Mouse (Mus musculus): ENCODE data around the gene Gmppa. TPM values are rescaled to one million over a fixed set of nuclear protein-coding genes. Genes with fewer than 3 reads are reported as not detected.
A peak's percentile ranks its signal among the peaks of the same experiment; 100 is the strongest.

Gene Gmppa
- polyA plus RNA-seq, 1 experiment from 2014 or later: 53.7 TPM

DNA sequence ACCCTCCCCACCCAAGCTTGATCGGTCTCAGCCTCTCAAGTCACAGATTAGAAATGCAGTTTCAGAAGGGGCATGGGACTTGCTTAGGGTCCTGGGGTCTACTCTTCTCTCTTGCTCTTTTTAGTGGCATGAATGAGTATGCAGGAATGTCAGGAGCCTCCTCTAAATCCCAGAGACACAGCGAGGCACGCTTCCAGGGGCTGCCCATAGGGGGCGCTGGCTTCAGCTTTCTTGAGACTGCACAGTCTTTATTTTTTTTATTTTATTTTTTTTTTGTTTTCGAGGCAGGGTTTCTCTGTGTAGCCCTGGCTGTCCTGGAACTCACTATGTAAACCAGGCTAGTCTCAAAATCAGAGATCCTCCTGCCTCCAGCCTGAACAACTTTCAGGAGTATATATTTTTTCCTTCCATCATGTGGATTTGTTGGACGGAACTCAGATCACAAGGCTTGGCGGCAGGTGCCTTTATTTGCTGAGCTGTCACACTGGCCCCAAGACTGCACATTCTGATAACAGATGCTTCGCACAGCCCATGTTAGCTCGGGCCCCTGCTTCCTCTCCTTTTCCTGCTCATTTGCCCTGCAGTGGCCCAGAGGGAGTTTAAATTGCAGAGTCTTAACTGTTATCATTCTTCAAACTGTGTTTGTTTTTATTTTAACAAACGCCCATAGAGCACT lies 9.8 kb upstream of the Gmppa start:
- Histone ChIP-seq H3K9ac (no peak overlapping the region), H3K4me3 (no peak overlapping the region), H3K27me3 (peaks cover 69% of the 10 kb centered on the region), H3K9me3 (replicated peaks) (no peaks in the 10 kb centered on the region), H3K4me2 (no peak overlapping the region), H3K27ac (no peak overlapping the region), H3K36me3 (ENCODE audit: poor library complexity, severe bottlenecking) (no peaks in the 10 kb centered on the region), H3K4me1 (peaks cover 18% of the 10 kb centered on the region)
- ATAC-seq: no peak
- 34% methylated on average over 10 of the region's 10 CpGs for WGBS

DNA sequence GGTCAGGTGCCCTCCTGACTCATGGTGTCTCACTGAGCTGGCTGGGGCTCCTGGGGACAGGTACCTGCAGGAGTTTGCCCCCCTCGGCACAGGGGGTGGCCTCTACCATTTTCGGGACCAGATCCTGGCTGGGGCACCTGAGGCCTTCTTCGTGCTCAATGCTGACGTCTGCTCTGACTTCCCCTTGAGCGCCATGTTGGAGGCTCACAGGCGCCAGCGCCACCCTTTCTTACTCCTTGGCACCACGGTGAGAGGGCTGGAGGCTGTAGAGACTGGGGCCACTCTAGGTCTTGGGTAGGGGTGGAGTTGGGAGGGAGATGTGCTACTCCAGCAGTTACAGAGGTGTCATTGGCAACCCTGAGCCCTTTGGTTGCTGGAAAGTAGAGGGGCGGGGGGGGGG lies 3.1 kb downstream of the Gmppa start:
- Histone ChIP-seq H3K4me3 (no peak overlapping the region), H3K36me3 (ENCODE audit: poor library complexity, severe bottlenecking) (peaks cover 13% of the 10 kb centered on the region), H3K4me2 (no peak overlapping the region), H3K27me3 (no peaks in the 10 kb centered on the region), H3K27ac (no peak overlapping the region), H3K4me1 (peaks cover 32% of the 10 kb centered on the region), H3K9ac (no peak overlapping the region), H3K9me3 (replicated peaks) (no peaks in the 10 kb centered on the region)
- ATAC-seq: no peak
- WGBS: 79% methylated on average over 8 of the region's 9 CpGs

DNA sequence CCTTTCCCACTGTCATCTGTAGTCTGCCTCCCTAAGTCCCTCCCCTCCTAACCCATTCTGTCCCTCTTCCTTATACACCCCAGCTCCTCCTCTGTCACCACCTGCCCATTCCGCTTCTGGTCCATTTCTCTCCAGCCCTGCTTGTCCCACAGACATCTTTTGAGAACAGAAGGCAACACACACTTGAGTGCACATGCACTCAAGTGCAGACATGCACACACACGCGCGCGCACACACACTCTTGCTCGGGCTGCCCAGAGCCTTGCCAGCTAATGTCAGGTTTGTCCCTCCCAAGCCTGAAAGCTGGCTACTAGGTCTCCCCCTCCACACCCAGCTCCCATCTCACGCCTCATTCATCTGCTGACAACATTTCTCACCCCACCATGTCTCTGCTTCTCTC lies 4.9 kb downstream of the Gmppa start:
- ATAC-seq: no peak
- Histone ChIP-seq H3K27ac (no peak overlapping the region), H3K9me3 (replicated peaks) (no peaks in the 10 kb centered on the region), H3K27me3 (peaks cover 14% of the 10 kb centered on the region; the same call in 1 of the 2 replicates), H3K4me2 (no peak overlapping the region), H3K9ac (no peak overlapping the region), H3K36me3 (ENCODE audit: poor library complexity, severe bottlenecking) (peaks cover 13% of the 10 kb centered on the region), H3K4me3 (no peak overlapping the region), H3K4me1 (peaks cover 48% of the 10 kb centered on the region)
- 89% methylated on average over 7 of the region's 7 CpGs for WGBS

GRCm38 (mm10) chr1:75441471-75441996 lies 5.8 kb downstream of the Gmppa start:
- H3K9me3 ChIP-seq (replicated peaks): no peaks in the 10 kb centered on the region
- no peak overlapping the region for H3K27ac ChIP-seq
- no peak overlapping the region for H3K9ac ChIP-seq
- no peak overlapping the region for H3K4me2 ChIP-seq
- ATAC-seq: no peak
- no peak overlapping the region for H3K4me3 ChIP-seq
- peaks cover 51% of the 10 kb centered on the region for H3K4me1 ChIP-seq
- peaks cover 22% of the 10 kb centered on the region; the same call in 1 of the 2 replicates for H3K27me3 ChIP-seq
- H3K36me3 ChIP-seq (ENCODE audit: poor library complexity, severe bottlenecking): peaks cover 13% of the 10 kb centered on the region
- WGBS: 88% methylated on average over 15 of the region's 15 CpGs

GRCm38 (mm10) chr1:75442171-75442570 lies 6.4 kb downstream of the Gmppa start:
- ATAC-seq: no peak
- Histone ChIP-seq H3K9ac (no peak overlapping the region), H3K4me1 (peaks cover 52% of the 10 kb centered on the region)

GRCm38 (mm10) chr1:75442811-75443210 lies 7.1 kb downstream of the Gmppa start:
- no peak for ATAC-seq
- peak overlapping the region; percentile 17; the same call in 1 of the 2 replicates for H3K4me2 ChIP-seq
- no peak overlapping the region for H3K4me3 ChIP-seq

More at GRCm38 (mm10) chr1:75442171-75442570, 6.4 kb downstream of the Gmppa start:
- peaks cover 13% of the 10 kb centered on the region for H3K36me3 ChIP-seq (ENCODE audit: poor library complexity, severe bottlenecking)
- H3K27me3 ChIP-seq: peaks cover 28% of the 10 kb centered on the region
- H3K9me3 ChIP-seq (replicated peaks): no peaks in the 10 kb centered on the region
- no peak overlapping the region for H3K27ac ChIP-seq
- WGBS: 78% methylated on average over 9 of the region's 9 CpGs
- H3K4me3 ChIP-seq: no peak overlapping the region
- no peak overlapping the region for H3K4me2 ChIP-seq

DNA sequence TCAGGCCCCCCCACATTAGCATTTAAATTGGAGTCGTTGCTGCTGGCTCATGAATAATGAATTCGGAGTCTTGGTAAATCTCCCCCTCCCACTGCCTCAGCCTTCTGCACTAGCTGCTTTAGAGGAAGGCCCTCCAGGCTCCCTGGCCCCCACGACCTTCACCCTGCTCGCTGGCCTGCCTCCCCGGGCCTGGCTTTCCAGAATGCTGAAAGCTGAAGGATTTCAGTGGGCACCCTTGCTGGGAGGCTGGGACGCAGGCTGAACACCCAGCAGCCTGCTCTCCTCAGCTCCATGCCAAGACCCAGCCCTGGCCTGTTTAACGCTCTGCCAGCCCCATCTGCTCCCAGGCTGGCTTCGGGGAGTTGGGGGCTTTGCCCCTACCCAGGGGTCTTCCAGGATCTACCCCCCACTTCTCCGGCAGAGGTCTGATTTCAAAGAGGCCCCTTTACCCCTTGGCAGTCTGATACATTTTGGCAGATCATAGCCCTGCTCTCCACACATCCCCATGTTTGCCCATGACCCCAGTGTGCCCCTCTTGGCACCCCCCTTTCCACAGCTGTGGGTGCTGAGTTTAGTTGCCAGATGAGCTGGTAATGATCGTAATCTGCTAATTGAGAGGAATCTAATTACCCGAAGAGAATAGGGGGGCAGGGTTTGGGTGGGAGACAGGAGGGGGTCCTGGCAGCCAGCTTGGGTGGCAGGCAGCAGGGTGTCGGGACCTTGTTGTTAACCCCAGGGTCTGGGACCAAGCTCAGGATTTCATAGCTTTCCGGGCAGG lies 7.7 kb downstream of the Gmppa start:
- WGBS: 13% methylated on average over 13 of the region's 13 CpGs
- ATAC-seq: peak; percentile 54

More at GRCm38 (mm10) chr1:75442811-75443210, 7.1 kb downstream of the Gmppa start:
- Histone ChIP-seq H3K27ac (peak overlapping the region; percentile 48), H3K9me3 (replicated peaks) (no peaks in the 10 kb centered on the region), H3K9ac (peak overlapping the region; percentile 45; the same call in 1 of the 2 replicates), H3K27me3 (peaks cover 34% of the 10 kb centered on the region), H3K4me1 (peaks cover 59% of the 10 kb centered on the region), H3K36me3 (ENCODE audit: poor library complexity, severe bottlenecking) (peaks cover 13% of the 10 kb centered on the region)
- 24% methylated on average over 8 of the region's 8 CpGs for WGBS

GRCm38 (mm10) chr1:75444208-75444607 lies 8.5 kb downstream of the Gmppa start:
- no peak for ATAC-seq

More for the DNA sequence above, 7.7 kb downstream of the Gmppa start:
- Histone ChIP-seq H3K9ac (peak overlapping the region; percentile 45; the same call in 1 of the 2 replicates), H3K27ac (peak overlapping the region; percentile 48), H3K4me1 (peaks cover 65% of the 10 kb centered on the region), H3K4me2 (peak overlapping the region; percentile 17), H3K36me3 (ENCODE audit: poor library complexity, severe bottlenecking) (peaks cover 13% of the 10 kb centered on the region), H3K27me3 (peaks cover 39% of the 10 kb centered on the region), H3K9me3 (replicated peaks) (no peaks in the 10 kb centered on the region), H3K4me3 (no peak overlapping the region)

GRCm38 (mm10) chr1:75445141-75445701 lies 9.5 kb downstream of the Gmppa start:
- H3K27me3 ChIP-seq: peaks cover 56% of the 10 kb centered on the region

More at GRCm38 (mm10) chr1:75444208-75444607, 8.5 kb downstream of the Gmppa start:
- Histone ChIP-seq H3K27me3 (peaks cover 46% of the 10 kb centered on the region), H3K27ac (no peak overlapping the region; the same call in 1 of the 2 replicates), H3K4me2 (no peak overlapping the region), H3K4me3 (no peak overlapping the region), H3K9me3 (replicated peaks) (no peaks in the 10 kb centered on the region), H3K36me3 (ENCODE audit: poor library complexity, severe bottlenecking) (peaks cover 13% of the 10 kb centered on the region), H3K9ac (peak overlapping the region; percentile 27; the same call in 1 of the 2 replicates), H3K4me1 (peaks cover 73% of the 10 kb centered on the region)
- WGBS: 40% methylated on average over 3 of the region's 3 CpGs

GRCm38 (mm10) chr1:75445751-75446611 lies 10.3 kb downstream of the Gmppa start:
- H3K4me2 ChIP-seq: peak overlapping the region; percentile 46
- no peak overlapping the region for H3K9ac ChIP-seq
- 1% methylated on average over 22 of the region's 22 CpGs for WGBS
- H3K36me3 ChIP-seq (ENCODE audit: poor library complexity, severe bottlenecking): 0 out of 2 replicates have a peak, but pooled peaks cover 6% of the 10 kb centered on the region
- peak overlapping the region; percentile 32 for H3K27ac ChIP-seq
- peaks cover 91% of the 10 kb centered on the region for H3K4me1 ChIP-seq
- peaks cover 63% of the 10 kb centered on the region for H3K27me3 ChIP-seq
- H3K9me3 ChIP-seq (replicated peaks): no peaks in the 10 kb centered on the region
- peak; percentile 14 for ATAC-seq
- H3K4me3 ChIP-seq: no peak overlapping the region; the same call in 1 of the 2 replicates

More at GRCm38 (mm10) chr1:75445141-75445701, 9.5 kb downstream of the Gmppa start:
- peak; percentile 11 for ATAC-seq
- Histone ChIP-seq H3K36me3 (ENCODE audit: poor library complexity, severe bottlenecking) (peaks cover 13% of the 10 kb centered on the region), H3K9ac (no peak overlapping the region), H3K4me1 (peaks cover 83% of the 10 kb centered on the region), H3K4me3 (no peak overlapping the region), H3K4me2 (peak overlapping the region; percentile 46), H3K9me3 (replicated peaks) (no peaks in the 10 kb centered on the region), H3K27ac (peak overlapping the region; percentile 31; the same call in 1 of the 2 replicates)
- 17% methylated on average over 9 of the region's 9 CpGs for WGBS

DNA sequence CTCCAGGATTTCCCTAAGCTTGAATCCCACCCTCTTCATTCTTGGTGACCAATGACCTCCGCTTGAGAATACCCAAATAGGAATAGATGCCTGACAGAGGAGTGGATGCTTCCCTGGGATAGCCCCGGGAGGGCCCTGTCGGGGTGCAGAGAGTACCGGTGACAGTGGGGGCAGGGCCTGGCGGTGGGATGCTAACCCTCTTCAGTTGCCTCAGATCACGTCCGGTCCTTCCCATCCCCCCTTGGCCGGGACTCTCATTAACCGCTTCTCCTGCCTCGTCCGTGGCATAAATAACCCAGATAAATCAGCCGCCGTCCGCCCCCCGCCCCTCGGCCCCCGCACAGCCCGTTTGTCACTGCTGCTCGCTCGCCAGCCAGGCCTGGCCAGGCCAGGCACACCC lies 10.9 kb downstream of the Gmppa start:
- ATAC-seq: no peak

More for the DNA sequence above, 10.9 kb downstream of the Gmppa start:
- no peaks in the 10 kb centered on the region for H3K9me3 ChIP-seq (replicated peaks)
- no peak overlapping the region for H3K4me3 ChIP-seq
- peak overlapping the region; percentile 46 for H3K4me2 ChIP-seq
- H3K4me1 ChIP-seq: peaks cover 91% of the 10 kb centered on the region
- 0 out of 2 replicates have a peak, but pooled peaks cover 6% of the 10 kb centered on the region for H3K36me3 ChIP-seq (ENCODE audit: poor library complexity, severe bottlenecking)
- H3K27me3 ChIP-seq: peaks cover 70% of the 10 kb centered on the region
- peak overlapping the region; percentile 32; the same call in 1 of the 2 replicates for H3K27ac ChIP-seq
- 4% methylated on average over 20 of the region's 20 CpGs for WGBS
- H3K9ac ChIP-seq: no peak overlapping the region

Data from forebrain, embryonic 13.5 days (tissue).